Mouse (Mus musculus): ENCODE measurements around the gene Dlgap4.

Gene Dlgap4

DNA sequence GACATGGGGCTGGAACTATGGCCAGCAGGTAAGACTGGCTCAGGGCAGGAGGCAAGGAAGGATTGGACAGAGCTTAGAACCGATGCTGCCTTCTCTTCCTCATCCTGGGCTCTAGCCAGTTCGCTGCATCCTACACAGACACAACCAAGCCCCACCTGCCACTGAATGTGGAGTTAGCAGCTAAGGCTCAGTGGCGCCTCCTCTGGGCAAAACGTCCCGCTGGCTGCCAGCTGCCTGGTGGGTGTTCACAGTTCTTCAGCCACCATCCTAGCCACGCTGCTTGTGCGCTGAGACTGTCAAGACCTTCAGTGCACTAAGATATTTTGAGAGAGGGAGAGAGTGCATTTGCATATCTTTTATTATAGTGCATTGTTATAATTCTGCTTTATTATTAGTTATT is 45.2 kb downstream of the Dlgap4 start:
- DNase-seq (ENCODE audit: low spot score in 2 of 2), result no peak

DNA sequence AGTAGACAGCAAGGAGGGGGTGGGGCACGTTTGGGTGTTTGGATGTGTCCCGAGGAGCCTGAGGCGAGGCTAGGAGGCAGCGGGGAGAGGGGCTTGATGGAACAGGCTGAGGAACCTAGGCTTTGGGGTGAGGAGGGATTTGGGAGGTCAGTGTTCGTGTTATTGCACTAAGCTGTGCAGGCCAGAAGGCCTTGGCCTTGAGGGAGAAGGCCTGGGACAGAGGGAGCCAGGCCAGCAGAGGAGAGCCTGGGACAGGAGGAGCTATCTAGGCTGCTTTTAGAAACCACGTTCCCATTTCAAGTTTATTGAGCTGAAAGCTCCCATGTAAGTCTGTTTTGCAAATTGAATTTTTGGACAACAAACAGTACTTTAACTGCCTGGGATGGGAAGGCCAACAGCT is 46.5 kb downstream of the Dlgap4 start:
- no peak for DNase-seq (ENCODE audit: low spot score in 2 of 2)

DNA sequence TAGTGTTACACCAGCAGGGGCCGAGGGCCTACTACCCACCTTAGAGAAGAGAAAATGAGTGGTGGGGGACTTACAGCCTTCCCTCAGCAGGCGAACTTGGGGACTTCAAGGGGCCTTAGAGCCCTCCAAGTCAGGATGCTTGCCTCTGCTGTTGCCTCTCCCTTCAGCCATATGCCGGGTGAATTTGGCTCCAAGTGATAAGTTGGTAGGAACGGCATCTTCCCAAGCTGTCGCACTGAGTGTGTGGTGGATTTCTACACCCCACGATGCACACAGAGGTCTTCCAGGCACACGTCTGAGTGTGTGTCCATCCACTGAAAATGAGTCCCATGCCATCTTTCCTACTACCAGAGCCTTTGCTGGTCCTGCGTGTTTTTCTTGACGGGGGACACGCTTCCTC is 49.7 kb downstream of the Dlgap4 start:
- DNase-seq (ENCODE audit: low spot score in 2 of 2), result no peak

DNA sequence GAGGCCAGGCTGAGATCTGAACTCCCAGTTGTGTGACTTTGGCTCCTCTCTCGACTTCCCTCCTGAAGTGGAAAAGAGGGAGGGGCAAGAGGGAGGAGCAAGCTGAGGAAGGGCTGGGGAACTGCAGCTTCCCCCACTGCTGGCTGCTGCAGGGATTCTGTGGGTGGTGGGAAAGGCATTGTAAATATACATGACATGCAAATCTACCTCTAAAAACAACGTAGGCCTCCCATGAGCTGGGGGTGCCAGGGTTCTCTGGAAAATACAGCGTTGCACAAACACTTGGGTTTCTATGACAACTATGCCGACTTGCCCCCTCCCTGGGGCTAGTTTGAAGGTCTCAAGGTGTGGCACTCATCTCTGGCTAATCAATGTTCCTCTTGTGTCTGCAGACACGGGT is 50.9 kb downstream of the Dlgap4 start:
- no peak for DNase-seq (ENCODE audit: low spot score in 2 of 2)

DNA sequence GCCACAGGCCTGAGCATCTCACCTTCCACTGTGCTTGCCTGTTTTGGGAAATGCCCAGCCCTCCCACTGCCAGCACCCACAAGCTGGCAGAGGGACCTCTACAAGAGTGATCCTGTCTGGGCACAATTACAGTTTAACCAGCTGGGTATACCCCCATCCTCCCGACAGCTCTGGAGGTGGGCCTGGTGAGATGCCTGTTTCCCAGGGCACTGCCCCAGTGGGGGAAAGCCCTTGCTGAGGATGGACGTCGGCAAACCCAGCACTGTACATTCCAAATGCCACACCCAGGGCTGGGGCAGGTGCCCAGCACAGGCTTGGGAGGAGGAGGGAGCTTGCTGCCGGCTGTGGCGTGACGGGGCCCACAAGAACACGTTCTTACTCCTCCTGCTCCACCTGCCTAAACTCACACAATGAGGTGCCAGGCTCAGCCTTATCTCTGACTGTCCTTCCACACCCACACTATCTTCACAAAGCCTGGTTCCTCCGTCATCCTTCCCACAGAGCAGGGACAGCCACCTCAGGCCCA is 51.6 kb downstream of the Dlgap4 start:
- peak in 1 of 2 experiments; percentile 6 for DNase-seq (ENCODE audit: low spot score in 2 of 2)

DNA sequence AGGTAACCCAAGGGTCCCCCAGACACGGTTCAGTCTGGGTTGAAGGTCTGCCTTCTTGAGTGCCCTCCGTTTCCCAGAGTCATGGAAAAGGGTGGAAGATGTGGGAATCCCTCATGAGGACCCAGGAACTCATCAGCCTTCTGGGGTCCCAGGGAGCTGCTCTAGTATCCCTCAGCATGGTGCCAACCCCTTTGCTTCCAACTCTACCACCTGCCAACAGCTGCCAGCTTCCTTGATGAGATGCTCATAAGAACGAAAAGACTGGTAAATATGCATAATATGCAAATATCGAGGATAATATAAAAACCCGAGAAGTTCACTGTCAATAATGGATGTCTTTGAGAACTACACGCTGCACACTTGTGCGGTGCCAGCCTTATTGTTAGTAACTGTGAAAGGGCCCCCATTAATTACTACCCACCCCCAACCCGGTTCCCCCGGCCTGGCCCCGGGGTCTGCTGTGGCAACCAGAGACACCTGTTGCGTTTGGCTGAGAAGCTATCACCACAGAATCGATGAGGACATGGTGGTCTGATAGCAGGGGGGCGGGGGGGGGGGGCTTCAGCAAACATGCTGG is 52.2 kb downstream of the Dlgap4 start:
- DNase-seq (ENCODE audit: low spot score in 2 of 2), result no peak

DNA sequence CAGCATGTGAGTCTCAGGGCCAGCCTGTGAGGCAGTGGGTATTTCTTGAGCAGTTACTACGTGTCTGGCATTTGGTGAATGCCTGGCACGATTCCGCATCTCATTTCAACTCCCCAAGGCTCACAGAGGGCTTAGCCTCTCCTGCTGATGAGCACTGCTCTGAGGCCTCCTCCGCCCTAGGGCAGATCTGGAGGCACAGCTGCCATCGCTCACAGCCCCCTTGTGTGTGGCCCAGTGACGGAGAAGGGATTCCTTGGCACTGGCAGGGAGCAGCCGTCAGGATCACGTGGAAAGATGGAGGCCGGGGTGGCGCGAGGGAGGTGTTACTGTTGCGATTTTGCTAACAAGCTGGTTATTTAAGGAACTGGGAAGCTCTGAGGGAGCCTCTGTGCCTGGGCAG is 52.7 kb downstream of the Dlgap4 start:
- DNase-seq (ENCODE audit: low spot score in 2 of 2), result no peak

DNA sequence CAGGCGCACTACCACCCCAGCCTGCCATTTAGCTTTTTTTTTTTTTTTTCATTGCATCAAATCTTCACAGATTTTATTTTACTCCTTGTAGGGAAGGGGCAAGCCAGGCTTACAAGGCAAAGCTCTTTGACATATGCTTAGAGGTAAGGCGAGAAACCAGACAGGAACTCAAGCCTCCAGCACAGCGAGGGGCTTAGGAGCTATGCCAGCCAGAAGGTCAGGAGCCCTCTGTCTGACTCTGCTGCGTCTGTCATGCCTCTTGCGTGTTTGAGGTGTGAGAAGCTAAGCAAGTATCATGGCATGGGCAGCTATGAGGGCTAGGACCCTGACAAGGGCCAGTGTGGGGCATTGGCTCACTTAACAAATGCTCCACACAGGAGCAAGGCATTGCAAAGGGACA is 53.8 kb downstream of the Dlgap4 start:
- no peak for DNase-seq (ENCODE audit: low spot score in 2 of 2)

DNA sequence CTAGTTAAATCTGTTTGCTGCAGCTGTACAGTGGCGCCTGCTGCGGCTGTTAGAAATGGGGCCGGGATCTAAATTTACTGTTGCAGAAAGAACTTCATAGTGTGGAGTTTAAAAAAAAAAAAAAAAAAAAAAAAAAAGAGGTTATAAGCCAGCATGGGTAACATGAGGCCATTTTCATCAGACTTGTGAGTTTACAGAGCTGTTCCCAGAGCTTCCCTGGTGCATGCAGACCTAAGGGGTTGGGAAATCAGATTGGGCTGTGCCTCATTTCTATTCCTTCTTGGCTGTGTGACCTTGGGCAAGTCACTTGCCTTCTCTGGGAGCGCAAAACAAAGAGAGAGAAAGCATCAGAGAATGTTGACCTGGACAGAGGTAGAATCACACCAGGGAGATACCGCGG is 55.1 kb downstream of the Dlgap4 start:
- no peak for DNase-seq (ENCODE audit: low spot score in 2 of 2)

DNA sequence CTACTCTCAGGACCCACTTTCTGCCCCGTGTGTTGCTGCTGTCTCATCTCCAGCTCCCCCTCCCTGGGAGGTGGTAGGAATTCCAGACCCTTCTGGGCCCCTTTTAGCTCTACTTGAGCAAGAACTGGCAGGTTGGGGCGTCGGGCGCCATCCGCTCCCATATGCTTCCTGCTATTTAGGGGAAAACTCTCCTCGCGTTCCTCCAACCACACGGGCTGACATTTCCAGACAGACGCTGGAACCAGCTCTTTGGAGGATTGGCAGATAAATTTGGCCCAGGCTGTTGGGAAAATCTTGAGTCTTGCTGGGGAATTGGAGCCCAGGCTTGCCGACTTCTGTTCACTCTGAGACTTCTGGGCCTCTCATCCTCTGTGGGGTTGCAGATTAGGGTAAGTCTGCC is 59.8 kb downstream of the Dlgap4 start:
- no peak for DNase-seq (ENCODE audit: low spot score in 2 of 2)

DNA sequence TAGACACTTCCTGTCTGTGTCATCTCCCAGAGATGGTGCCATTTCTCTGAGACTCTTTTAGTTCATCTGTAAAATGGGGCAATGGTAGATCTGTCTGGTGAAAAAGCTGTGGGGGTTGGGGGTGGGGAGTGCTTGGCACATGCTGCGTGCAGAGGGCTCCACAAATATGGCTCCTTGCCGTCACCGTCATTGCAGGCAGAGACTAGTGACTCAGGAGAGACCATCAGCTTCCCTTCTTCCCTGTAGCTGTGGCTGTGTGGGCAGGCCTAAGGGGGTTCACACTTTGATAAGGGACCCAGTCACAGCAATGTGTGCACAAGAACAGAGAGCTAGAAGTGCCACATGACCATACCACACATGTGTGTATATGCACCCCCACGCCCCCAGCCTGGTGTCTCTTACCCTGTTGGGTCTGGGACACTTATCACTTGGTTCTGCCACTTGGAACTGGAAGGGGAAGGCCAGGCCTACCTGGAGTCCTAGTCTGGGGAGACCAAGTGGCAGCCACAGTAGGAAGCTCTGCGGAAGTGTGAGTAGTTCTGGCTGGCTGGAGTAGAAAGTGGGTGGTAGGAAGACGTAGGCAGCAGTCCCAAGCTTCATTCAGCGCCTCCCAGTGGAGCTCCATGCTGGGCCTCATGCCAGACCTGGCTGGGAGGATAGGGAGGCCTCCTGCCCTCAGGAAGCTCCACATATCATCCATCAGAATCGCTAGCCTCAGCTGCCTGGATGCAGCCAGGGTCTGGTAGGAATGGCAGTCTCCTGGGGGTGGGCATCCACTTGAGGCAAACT is 60.6 kb downstream of the Dlgap4 start:
- DNase-seq (ENCODE audit: low spot score in 2 of 2), result no peak

DNA sequence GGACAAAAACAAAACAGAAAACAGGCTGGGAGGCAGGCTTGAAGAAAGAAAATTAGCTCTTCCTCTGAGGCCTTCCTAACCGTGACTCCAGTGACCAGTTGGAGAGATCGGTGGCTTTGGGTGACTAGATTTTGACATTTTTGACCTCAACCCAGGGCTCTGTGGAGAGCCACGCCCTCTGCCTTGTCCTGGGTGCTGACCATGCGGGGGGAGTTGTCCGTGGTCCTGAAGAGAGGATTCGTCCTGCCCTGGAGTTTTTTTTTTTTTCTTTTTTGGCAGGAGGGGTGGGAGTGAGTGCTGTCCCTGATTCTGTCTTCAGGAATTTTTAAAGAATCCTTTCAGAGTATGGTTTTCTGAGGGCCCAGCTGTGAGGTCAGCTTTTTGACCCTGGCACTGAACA is 63.4 kb downstream of the Dlgap4 start:
- DNase-seq (ENCODE audit: low spot score in 2 of 2), result no peak

DNA sequence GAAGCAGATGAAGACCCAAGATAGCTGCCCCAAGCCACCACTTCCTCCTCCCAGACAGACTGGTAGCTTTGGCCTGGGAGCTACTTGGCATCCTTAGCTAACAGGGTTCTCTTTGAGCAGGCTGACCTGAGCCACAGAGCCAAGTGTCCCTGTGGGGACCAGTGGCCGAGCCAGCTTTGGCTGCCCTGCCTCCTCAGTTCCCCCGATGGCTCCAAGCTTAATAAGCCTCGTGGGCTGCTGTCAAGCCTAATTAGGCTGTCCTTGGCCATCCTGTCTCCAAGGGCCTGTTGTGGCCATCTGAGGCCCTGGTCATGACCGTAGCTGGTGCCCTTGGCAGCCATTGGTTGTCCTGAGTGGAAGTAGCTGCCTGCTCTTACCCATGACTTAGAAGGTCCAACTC is 64.6 kb downstream of the Dlgap4 start:
- DNase-seq (ENCODE audit: low spot score in 2 of 2), result no peak

DNA sequence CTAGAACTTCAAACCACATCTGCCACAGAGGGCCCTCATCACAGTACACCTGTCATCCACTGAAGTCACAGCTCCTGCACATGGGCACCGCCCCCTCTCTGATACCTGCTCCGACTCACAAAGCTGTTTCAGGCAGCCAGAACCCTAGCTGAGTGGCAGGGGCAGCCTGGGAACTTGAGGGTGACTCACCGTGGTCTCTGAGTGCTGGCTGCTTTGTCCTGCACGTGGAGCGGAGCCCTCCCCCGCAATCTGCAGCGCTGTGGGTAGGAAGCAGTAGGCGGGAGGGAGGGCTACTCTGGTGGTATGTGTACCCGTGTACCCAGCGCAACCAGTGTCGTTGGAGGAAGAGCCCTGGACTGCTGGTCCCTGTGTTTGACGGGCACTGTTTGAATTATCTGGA is 69.5 kb downstream of the Dlgap4 start:
- no peak for DNase-seq (ENCODE audit: low spot score in 2 of 2)

DNA sequence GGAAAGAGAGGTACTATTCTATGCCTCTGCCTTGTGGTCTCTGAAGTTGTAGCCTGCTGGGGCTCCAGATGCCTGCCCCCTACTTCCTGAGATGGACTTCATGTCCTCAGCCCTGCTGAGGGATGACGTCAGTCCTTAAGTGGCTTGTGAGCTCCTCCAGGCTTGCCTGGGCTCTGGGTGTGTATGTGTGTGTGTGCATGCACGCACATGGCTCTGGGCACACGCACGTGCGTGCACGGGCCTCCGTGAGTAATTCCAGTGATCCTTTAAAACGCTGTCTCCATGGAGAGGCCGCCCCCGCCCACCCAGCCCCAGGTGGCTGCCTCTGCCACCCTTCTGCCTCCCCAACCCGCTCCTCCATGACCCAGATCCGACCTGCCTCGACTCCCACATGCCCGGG is 72.5 kb downstream of the Dlgap4 start:
- DNase-seq (ENCODE audit: low spot score in 2 of 2), result no peak

DNA sequence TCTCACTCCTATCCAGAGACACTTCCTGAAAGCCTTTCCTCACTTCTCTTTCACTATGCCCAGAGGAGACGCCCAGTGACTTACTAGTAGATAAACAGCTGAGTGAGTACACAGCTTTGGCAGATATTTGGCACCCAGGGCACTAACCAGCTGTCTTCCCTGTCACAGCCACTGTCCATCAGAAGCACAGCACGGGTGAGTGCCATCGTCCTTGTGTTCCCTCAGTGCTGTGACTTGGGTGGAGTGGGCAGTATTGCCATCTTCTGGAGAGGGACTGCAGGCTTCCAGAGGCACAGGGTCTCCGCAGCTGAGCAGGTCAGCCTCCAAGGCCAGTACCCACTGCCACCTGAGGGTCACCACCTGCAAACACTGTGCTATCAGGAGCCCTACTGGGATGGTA is 73.2 kb downstream of the Dlgap4 start:
- no peak for DNase-seq (ENCODE audit: low spot score in 2 of 2)

DNA sequence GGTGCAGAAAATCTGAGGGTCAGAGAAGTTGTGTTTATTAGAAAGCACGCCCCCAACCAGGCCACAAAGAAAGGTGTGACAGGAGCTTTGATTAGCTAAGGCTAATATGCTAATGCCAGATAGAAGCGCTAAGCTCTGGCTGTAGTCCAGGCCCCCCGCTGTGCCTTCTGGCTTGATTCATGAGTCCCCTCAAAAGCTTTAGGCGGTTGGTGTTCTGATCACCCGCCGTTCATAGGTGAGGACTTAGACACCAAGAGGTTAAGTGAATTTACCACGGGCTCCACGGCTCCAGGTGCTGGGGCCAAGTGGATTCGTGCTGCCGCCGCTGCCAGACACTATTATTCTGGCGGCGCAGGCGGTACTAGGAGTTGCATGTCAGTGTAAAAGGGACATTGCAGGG is 75.1 kb downstream of the Dlgap4 start:
- DNase-seq (ENCODE audit: low spot score in 2 of 2), result no peak

DNA sequence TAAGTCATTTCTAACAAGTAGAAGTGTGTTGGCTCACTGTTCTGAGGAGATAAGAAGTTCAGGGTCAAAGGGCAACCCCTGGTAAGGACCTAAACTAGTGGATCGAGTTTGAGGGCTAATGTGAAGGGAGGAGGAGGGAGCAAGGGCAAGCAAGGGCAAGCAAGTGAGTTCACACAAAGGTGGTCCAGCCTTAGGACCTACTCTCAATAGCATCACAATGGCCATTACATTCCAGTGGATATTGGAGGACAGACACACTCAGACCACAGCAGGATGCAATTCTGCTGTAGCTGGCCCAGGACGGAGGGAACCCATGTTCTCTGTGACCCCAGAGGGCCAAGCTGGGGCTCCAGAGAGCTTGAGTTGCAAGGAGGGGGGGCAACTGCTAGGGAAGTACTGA is 77.3 kb downstream of the Dlgap4 start:
- no peak for DNase-seq (ENCODE audit: low spot score in 2 of 2)

DNA sequence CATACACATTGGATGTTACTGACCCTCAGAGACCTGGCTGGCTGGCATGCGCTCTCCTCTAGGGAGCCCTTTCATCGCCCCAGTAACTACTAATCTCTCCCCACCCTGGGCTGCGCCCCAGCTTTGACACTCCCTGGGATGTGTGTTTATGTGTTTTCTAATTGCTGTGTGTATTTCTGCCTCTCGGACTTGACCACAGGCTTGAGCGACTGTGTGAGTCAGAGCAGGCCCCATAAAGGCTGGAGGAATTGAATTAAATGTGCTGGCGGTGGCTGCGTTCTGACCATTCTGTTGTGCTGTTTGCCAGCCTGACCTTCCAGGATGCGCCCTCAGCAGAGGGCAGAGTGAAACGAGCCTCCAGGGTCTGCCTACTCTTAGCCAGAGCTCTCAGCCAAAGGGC is 78.2 kb downstream of the Dlgap4 start:
- no peak for DNase-seq (ENCODE audit: low spot score in 2 of 2)

DNA sequence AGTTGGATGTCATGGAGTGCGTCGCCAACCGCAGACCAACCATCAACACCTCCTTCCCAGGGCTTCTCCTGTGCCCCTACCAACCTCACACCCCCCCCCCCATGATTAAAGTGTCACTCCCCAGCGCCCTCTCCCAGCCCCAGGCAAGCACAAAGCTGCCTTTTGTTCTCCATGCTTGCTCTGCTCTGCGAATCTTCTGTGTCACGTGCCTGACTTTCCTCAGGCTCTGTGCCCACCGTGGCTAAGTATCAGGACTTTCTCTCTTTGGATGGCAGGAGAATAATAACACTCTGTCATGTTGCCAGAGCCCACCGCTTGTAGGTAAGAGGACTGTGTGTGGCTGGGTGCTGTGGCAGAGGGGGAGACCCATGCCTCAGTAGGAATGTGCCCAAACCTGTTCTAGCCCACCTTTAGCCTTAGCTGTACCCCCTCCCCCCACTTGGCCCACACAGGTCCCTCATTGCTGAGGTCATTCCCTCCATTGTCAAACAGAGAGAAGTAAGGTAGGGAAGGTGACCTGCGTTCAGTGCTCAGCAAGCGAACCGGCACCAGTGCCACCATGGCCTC is 79.8 kb downstream of the Dlgap4 start:
- DNase-seq (ENCODE audit: low spot score in 2 of 2), result no peak

DNA sequence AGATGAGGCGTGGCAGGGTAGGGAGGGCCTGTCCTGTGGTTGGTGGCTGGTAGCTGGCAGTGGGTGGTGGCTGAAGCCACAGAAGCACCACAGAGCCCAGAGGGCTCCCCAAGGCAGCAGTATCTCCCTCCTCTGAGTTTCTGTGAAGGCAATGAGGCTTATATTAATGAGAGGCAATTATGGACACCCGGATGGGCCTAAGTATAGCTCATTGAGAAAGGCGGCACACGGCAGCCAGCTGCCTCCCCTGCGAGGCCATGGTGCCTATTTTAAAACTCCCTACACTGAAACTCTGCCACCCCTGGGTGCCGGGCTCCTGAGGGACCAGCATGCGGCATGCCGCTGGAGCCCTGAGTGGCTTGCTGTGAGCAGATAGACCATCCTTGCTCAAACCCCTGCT is 83.8 kb downstream of the Dlgap4 start:
- no peak for DNase-seq (ENCODE audit: low spot score in 2 of 2)

DNA sequence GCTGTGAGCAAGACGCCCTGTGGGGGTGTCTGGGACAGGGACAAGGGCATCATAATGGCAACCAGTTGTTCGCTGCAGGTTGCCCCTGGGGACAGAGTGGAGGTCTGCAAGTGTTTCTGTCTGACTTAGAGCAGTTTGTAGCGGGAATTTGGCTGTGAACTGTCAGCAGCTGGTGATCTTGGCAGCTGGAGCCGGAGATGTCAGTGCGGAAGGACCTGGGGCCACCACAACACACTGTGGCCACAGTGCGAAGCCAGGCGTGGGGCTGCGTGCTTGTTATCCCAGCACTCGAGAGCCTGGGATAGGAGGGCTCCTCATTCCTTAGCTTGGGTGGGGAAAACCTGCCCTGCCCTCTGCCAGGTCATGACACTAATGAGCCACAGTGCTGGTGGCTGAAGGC is 84.7 kb downstream of the Dlgap4 start:
- no peak for DNase-seq (ENCODE audit: low spot score in 2 of 2)

DNA sequence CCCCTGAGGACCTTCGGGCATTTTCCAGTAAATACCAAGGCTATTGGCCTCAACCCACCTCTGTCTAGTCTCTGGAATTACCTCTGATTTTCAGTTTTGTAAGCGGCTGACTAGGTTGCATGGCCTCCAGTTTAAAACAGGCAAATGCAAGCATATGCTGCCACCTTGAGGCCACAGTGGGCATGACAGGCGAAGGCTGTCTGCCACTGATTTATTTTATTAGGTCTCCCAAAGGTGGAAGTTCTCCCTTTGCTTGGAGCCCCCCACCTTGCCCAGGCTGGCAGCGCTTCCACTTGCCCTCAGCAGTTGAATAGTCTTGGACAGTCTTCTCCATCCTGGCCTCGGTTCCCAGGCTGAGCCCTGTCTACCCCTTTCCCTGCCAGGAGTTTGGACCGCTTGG is 92.0 kb downstream of the Dlgap4 start:
- DNase-seq (ENCODE audit: low spot score in 2 of 2), result peak; percentile 56 to 58

All from spleen, postnatal 36 days (tissue).